Mouse (Mus musculus) Patski (cell line): ENCODE results near the gene Exosc7. TPM values are rescaled to one million over a fixed set of nuclear protein-coding genes. Genes with fewer than 3 reads are reported as not detected.

ENCODE experiments used
- ATAC-seq: fragments of 100-300 bp; one replicate; pipeline ENCODE4 v1.8.0; 2021
- CTCF ChIA-PET: fragments of 350-600 bp; sonication (Branson Sonifier 250); formaldehyde crosslinking; loops from one replicate; lab custom pipeline; 2022; ENCODE audit warnings: inconsistent platforms; lab: Charles Lee
- POLR2A ChIA-PET: fragments of 350-600 bp; sonication (Branson Sonifier 250); formaldehyde crosslinking; loops from one replicate; lab custom pipeline; 2022; ENCODE audit warnings: antibody characterized with exemption, inconsistent platforms; lab: Charles Lee
- DNase-seq: peaks from one replicate; pipeline ENCODE4 v3.0.0-alpha.2; 2011; ENCODE audit warnings: low read depth, low spot score
- H3K27me3 ChIP-seq: fragments of 371-371 bp; one replicate; pipeline ENCODE4 v1.5.1; 2021
- CTCF ChIP-seq: fragments of 100-300 bp; IDR thresholded peaks from one replicate; pipeline ENCODE4 v1.5.1; 2021
- in situ Hi-C: fragments of 300-500 bp; cut with MboI; formaldehyde crosslinking; loops from 3 replicates; pipeline ENCODE4 v1.11.1; 2018; ENCODE audit warnings: low pct_unique_long_range_greater_than_20kb, mixed read lengths
- polyA plus RNA-seq: library from polyadenylated mRNA; unstranded; gene quantifications from one replicate; pipeline ENCODE4 v1.2.3, GENCODE M21; 2021

Exosc7 gene
- polyA plus RNA-seq: 53.2 TPM

- in situ Hi-C loops: loop anchor here (5.0 kb wide), 1 partner anchor 91 kb away; the partner anchor contains the start of gene Tmem42
- DNase-seq: no peak
- POLR2A ChIA-PET: interaction anchor here (0.7 to 1.3 kb wide), 2 partner anchors 99 to 189 kb away, joined by 3 read pairs; no protein-coding TSS in a partner anchor
Measured at GRCm38 (mm10) chr9:123112805-123113521, at the start of gene Exosc7, which contains the start of gene Zdhhc3. Gene Exosc7 (plus strand): TSS chr9:123113215. Gene Zdhhc3 (minus strand): TSS chr9:123113205.

GRCm38 (mm10) chr9:123079149-123079548, 33.9 kb upstream of the Exosc7 start:
- ATAC-seq: no peak
- no peak for DNase-seq
- CTCF ChIA-PET: no interaction called here
- H3K27me3 ChIP-seq: no peaks in the 10 kb centered on the region
- no peak for TF ChIP-seq CTCF
- in situ Hi-C loops: no loop called here
- POLR2A ChIA-PET: no interaction called here

More at GRCm38 (mm10) chr9:123112805-123113521, at the start of gene Exosc7, which contains the start of gene Zdhhc3:
- no peak for TF ChIP-seq CTCF
- ATAC-seq: peak; percentile 84
- H3K27me3 ChIP-seq: no peaks in the 10 kb centered on the region
- CTCF ChIA-PET: interaction anchor here (1.3 kb wide), 1 partner anchor 14 kb away, joined by 3 read pairs; no protein-coding TSS in a partner anchor

DNA sequence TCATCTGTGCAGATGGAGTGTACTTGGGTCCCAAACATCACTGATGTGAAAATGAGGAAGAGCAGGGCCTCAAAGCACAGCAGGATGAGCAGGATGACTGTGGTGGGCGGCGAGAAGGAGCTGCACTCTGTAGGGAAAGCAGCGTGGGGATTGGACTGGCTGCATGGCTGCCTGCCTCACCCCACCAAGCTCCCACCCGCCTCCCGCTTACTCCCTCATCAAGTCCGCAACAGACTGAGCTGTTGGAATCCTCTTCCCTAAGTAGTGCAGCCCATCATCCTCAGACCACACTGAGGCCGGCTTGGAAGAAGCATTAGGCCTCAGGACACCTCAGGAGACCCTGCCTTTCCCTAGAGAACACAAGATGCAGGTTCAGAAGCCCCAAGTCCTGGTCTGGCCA, 32.7 kb upstream of the Exosc7 start:
- ChIA-PET POLR2A (no interaction called here), CTCF (no interaction called here)
- in situ Hi-C loops: no loop called here
- ATAC-seq: no peak
- no peaks in the 10 kb centered on the region for H3K27me3 ChIP-seq
- TF ChIP-seq CTCF: no peak
- DNase-seq: no peak

DNA sequence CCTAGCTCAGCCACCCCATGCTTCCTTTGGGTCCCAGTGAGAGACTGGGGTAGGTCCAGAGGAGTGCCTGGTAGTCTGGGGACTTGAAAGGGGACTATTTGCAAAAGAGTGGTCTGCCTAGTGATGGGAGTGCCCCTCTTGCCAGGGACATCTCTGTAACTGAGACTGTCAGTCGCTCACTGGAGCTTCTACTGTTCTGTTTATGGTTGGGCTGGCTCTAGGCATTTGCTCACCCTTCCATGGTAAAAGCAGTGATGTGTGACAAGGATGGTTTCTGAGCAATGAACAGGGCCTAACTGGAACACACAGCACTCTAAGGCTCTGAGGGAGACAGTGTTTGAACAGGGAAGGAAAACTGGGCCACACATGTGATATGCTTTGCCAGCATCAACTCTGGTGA, 32.2 kb upstream of the Exosc7 start:
- POLR2A ChIA-PET: no interaction called here
- in situ Hi-C loops: no loop called here
- TF ChIP-seq CTCF: no peak
- CTCF ChIA-PET: no interaction called here
- DNase-seq (no peak), ATAC-seq (no peak)
- H3K27me3 ChIP-seq: no peaks in the 10 kb centered on the region

DNA sequence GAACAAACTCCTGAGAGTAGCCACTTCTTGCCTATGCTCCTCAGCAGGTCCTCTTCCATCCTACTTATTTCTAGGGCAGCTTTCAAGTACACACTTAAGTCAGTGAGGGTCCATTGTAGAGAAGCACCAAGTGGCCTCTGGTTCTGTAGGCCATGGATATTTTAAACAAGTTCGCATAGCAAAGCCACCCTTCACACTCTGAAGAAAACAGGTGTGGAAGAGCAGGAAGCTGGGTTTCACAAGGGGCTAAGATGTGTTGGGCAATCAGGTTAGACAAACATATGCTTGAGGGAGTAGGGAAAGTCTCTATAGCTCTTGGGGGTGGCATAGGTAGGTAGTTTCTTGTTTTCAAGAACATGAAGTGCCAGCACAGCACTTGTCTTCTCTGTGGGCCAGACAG, 27.6 kb upstream of the Exosc7 start:
- DNase-seq (no peak), ATAC-seq (no peak)
- H3K27me3 ChIP-seq: no peaks in the 10 kb centered on the region
- ChIA-PET POLR2A (interaction anchor here (0.6 kb wide), 1 partner anchor 546 kb away, joined by 4 read pairs; no protein-coding TSS in a partner anchor), CTCF (no interaction called here)
- in situ Hi-C loops: no loop called here
- no peak for TF ChIP-seq CTCF

- no peak for TF ChIP-seq CTCF
- POLR2A ChIA-PET: interaction anchor here (0.6 to 0.8 kb wide), 2 partner anchors 50 to 63 kb away, joined by 3 to 6 read pairs; no protein-coding TSS in a partner anchor
- ATAC-seq: no peak
- in situ Hi-C loops: no loop called here
- DNase-seq: no peak
- CTCF ChIA-PET: interaction anchor here (1.6 kb wide), 1 partner anchor 14 kb away, joined by 4 read pairs; no protein-coding TSS in a partner anchor
- H3K27me3 ChIP-seq: no peaks in the 10 kb centered on the region
Measured at GRCm38 (mm10) chr9:123087558-123087957, 25.5 kb upstream of the Exosc7 start.

GRCm38 (mm10) chr9:123090844-123091243, 22.2 kb upstream of the Exosc7 start:
- CTCF ChIA-PET: no interaction called here
- DNase-seq (no peak), ATAC-seq (no peak)
- no peaks in the 10 kb centered on the region for H3K27me3 ChIP-seq
- in situ Hi-C loops: no loop called here
- TF ChIP-seq CTCF: no peak
- POLR2A ChIA-PET: no interaction called here

DNA sequence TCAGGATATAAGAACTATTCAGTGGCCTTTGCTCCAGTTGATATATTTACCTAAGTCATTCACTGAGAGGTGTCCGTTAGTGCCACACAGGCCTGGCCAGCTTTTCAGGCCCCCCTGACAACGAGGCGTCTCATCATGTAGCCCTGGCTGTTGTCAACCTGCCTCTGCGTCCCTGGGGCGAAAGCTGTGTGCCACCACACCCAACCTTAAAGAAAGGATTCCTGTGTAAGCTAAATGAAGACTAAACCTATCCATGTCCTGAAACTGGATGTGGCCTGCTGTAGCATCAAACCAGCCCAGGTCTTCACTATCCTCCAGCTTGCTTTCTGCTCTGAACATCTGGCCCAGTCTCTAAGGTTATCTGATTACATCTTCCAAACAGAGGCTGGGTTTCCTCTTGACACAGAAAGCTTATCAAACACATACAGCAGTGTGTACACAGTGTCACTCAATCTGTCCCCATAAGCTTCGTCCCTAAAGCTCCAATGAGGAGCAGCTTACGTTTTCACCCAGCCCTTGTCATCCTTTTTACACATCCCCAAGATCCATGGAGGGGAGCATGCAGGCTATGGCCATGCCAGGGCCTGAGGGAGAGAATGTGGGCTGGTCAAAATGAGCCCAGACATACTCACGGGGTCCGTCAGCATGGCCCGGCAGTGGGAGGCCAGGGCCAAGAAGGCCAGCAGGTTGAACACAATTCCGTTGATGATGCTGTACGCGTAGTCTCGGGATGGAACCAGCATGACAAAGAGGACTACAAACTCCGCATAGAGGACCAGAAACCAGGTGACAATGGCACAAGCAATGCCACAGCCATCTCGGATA, 13.2 kb upstream of the Exosc7 start:
- ChIA-PET POLR2A (interaction anchor here (0.6 kb wide), 1 partner anchor 15 kb away, joined by 5 read pairs; no protein-coding TSS in a partner anchor), CTCF (no interaction called here)
- no peak for DNase-seq
- in situ Hi-C loops: no loop called here
- H3K27me3 ChIP-seq: no peaks in the 10 kb centered on the region
- no peak for ATAC-seq
- TF ChIP-seq CTCF: no peak

- H3K27me3 ChIP-seq: no peaks in the 10 kb centered on the region
- POLR2A ChIA-PET: no interaction called here
- TF ChIP-seq CTCF: no peak
- CTCF ChIA-PET: no interaction called here
- in situ Hi-C loops: no loop called here
- ATAC-seq: no peak
- no peak for DNase-seq
Measured at GRCm38 (mm10) chr9:123103425-123103824, 9.6 kb upstream of the Exosc7 start.

DNA sequence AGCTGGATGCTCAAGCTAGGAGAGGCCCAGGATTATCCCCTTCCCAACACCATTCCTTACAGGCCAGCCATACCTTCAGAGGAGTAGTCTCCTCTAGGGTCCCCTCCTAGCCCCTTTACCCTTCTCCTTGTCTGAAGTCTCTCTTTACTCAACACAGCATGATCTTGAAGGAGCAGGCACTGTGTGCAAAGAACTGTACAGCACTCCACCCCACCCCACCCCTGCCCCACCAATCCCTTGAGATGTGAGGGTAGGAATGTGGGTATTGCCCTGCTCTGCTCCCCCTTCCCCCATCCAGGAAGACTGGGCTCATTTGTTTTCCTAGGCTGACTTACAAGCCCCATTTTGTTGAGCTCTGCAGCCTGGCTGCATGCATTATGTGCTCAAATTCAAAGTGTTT, 8.7 kb upstream of the Exosc7 start:
- CTCF ChIA-PET: no interaction called here
- no peak for TF ChIP-seq CTCF
- in situ Hi-C loops: no loop called here
- POLR2A ChIA-PET: no interaction called here
- ATAC-seq (no peak), DNase-seq (no peak)
- H3K27me3 ChIP-seq: no peaks in the 10 kb centered on the region
